Mouse (Mus musculus): ENCODE data around the gene Aldh1a2.
A peak's percentile ranks its signal among the peaks of the same experiment; 100 is the strongest.

Gene Aldh1a2

GRCm38 (mm10) chr9:71215248-71216035 lies at the start of gene Aldh1a2:
Gene Aldh1a2, plus strand, starts transcription at chr9:71215789.
- peak; percentile 80 for DNase-seq

- DNase-seq = no peak
Observed at GRCm38 (mm10) chr9:71166019-71166705, 49.4 kb upstream of the Aldh1a2 start.

DNA sequence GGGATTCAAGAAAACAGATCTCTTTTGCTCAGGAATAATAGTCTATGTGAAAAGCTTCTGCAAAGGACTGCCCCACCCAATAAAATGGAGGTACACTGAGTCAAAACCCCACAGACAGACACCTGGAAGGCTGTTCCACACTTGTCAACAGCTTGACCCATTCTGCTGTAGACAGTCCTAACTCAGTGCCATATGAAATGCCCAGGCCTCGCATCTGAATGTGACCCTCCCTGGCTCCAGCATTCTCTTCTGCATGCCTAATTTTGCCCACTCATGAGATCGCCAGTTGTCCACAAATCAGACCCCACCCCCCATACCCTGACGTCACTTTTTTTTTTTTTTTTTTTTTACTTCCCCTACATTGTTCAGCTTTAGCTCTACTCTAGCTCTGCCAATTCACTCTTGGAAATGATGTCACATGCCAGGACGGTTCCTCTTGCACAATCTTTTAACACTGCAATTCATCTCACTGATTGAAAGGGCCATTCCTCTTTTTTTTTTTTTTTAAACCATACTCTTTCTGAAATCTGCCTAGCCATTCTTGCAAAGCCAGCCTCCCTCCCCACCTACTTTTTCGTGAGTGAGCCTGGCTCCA lies 48.6 kb upstream of the Aldh1a2 start:
- DNase-seq = peak; percentile 54

DNA sequence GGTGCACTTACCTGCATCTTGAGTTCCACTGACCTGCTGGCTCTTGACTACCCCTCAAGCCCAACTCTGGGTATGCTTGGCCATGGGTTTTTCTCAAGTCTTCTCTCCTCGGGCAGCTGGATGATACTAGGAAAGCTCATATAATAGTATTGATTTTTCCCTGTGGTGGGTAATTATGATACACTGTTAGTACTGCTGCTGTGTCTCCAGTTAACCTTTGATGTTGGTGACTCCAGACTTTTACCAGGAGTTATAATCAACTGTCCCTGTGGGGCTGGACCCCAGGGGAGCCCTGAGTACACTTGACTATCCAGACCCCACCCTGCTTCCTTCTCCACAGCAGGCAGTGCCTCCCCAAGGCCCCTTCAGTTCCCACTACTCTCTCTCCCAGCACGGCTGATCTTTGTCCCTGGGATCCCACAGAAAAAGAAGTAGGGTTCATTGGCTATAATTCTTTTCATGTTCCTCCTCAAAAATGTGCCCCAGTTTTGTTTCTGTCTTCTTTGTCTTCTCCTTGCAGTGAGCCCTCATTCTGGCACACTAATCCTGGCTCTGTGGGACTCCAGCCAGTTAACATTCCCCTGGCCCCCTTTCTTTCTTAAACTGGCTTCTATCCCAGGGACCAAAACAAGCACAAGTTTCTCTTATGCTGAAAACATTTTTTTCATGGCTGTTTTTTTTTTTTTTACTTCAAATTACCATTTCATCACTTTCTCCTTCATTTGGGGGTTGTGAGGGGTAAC lies 47.9 kb upstream of the Aldh1a2 start:
- DNase-seq = peak; percentile 47

DNA sequence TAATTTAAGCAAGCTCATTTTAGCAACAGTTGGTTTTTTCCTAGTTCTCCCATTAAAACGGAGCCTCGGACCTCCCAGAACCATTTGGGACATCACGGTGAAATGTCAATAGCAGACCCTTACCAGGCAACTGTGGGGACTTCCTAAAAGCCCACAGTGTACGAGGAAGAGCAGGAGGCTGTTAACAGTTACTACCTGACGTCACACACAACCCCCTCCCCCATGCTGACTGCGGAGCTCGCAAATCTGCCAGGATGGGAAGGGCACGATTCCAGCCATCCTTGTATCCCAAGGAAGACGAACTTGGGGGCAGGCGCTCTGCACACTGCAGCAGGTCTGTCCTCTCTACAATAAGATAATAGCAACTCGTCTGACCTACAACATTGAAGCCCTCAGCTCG lies 47.1 kb upstream of the Aldh1a2 start, which contains the start of gene Aqp9:
Gene Aqp9, minus strand, starts transcription at position 172 of the 400 bp plus-strand sequence.
- DNase-seq = peak; percentile 10

GRCm38 (mm10) chr9:71173533-71173932 lies 42.1 kb upstream of the Aldh1a2 start:
- no peak for DNase-seq

GRCm38 (mm10) chr9:71174316-71174975 lies 41.1 kb upstream of the Aldh1a2 start:
- no peak for DNase-seq

DNA sequence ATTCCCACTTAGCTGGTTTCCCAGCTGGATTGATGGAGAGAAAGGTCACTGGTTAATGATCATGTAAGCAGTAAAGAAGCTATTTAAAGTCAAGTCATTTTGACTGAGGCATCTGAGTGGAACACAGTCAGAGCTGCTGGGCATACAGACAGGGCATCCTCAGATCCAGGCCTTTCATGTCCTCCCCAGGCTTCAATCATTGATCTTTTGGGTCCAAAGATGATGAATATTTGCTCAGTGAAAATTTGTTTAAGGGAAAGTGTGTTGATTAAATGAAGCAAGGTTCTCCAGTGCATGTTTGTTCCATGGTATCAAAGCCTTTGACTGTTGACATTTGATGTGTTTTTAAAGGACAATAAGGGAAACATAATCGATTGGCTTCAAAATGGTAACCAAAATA lies 39.9 kb upstream of the Aldh1a2 start:
- DNase-seq = no peak

DNA sequence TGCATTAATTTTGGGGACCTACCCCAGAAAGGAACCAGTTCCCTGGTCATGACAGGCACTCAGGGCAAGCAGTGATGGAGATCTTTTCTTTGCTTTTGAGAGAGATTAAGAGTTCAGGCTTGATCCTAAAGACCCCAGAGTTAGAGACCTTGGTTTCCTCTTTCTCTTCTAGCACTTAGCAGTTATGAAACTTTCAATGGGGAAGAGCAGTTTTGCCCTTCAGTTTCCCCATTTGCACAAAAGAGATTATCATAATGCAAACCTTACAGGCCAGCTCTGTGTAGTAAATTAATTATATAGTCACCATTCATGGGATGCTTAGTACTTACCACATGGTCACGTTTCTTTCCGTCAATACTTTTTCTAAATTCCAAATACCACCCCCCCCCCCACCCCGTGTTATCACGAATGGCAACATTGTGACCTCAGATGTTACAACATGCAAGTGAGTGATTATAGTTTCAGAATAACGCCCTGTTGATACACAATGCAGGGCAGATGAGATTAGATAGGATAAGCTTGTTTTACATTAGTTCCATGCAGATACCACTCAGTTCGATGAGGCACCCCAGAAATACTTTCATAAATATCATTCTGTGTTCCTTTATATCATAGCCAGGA lies 36.2 kb upstream of the Aldh1a2 start:
- DNase-seq = no peak

- peak; percentile 27 for DNase-seq
Observed at GRCm38 (mm10) chr9:71179964-71180700, 35.5 kb upstream of the Aldh1a2 start.

- no peak for DNase-seq
Observed at GRCm38 (mm10) chr9:71185285-71185684, 30.3 kb upstream of the Aldh1a2 start.

GRCm38 (mm10) chr9:71185823-71186222 lies 29.8 kb upstream of the Aldh1a2 start:
- no peak for DNase-seq

DNA sequence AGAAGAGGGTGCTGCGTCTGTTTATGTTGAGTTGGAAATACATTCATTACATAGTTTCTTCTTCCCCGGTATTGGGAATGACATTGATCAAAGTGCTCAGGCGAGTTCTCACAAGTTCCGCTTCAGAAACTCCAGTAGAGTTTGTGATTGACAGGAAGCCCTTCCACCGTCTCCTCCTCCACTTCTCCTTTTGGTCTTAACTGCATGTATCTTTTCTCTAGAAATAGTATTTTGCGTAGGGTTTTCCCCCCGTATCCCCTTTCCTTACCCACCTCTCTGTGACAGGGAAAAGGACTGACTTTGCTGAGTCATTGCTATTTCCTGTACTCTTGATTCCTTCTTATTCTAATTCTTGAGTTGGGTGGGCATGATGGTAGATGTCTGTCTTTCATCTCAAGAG lies 28.2 kb upstream of the Aldh1a2 start:
- no peak for DNase-seq

DNA sequence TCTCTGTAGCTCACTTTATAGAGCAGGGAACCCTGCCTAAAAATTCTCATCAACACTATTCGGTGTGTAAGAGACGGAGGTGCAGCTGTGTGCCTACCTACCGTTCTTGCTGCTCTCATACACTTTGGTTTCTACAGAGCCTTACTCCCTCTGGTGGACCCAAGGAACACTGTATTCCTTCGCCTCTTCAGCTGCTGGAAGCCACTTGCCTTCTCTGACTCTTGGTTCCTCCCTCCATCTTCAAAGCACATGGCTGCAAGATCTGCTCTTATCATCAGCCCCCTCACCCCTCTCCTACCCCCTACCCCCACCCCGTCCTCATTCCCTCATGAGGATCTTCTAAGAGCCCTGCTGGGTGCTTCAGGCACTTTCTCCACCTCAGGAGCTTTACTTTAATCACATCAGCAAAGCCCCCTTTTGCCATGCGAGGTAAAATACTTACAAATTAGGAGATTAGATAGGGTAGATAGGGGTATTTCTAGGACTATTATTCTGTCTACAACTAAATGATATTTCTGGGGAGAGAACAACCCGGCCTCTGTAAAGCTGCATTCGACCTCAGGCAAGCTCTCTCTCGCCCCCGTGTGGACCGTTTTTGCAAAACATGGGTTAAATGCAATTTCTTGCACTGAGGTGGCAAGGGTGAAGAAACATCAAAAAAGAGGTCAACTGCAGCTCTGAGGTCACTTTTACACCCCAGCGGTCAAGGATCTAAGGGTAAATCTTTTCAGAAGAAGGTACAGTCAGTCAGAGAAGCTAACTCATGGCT lies 26.8 kb upstream of the Aldh1a2 start:
- DNase-seq = peak; percentile 77

DNA sequence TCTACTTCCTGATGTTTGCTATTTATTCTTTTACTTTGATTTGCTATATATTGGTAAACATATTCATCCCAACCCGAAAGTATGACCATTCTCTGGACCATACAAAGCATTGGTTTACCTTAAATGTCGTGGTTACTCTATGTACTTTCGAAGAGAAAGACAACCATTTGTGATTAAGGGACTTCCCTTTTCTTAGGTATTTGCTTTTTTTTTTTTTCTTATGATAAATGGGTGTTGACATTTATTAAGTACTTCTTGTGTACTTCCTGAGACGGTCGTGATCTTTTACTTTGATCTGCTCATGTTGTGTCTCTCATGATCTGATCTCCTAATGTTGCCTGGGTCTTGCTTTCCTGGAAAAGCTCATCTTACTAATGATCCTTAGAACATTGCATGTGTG lies 16.8 kb upstream of the Aldh1a2 start:
- no peak for DNase-seq

GRCm38 (mm10) chr9:71202265-71202664 lies 13.3 kb upstream of the Aldh1a2 start:
- peak; percentile 37 for DNase-seq

DNA sequence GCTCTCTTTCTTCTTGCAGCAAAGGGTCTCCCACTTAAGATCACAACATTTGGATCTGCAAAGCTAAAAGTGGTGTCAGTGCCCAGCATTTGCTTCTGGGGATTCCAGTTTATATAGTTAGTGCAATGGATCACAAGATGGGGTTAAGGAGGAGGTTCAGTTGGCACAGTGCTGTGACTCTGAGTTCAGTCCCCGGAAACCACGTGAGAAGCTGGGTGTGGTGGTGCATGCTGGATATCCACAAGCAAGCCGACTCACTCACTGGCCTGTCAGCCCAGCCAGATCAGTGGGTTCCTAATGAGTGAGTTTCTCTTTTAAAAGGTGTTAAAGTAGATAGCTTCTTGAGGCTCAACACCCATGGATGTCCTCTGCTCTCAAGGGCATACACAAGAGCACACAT lies 6.3 kb upstream of the Aldh1a2 start:
- DNase-seq = no peak

- peak; percentile 42 for DNase-seq
Observed at GRCm38 (mm10) chr9:71210870-71211269, 4.7 kb upstream of the Aldh1a2 start.

- no peak for DNase-seq
Observed at GRCm38 (mm10) chr9:71213636-71214035, 2.0 kb upstream of the Aldh1a2 start.
